Mouse (Mus musculus) right cerebral cortex, adult 2 months (tissue): Measurements from ENCODE around the gene Fam69b.

Source experiments
- DNase-seq, 2 experiments: peaks; one replicate each; pipeline ENCODE4 v3.0.0; 2021 to 2022; ENCODE audit warnings: low spot score in 2 of 2

Fam69b gene

DNA sequence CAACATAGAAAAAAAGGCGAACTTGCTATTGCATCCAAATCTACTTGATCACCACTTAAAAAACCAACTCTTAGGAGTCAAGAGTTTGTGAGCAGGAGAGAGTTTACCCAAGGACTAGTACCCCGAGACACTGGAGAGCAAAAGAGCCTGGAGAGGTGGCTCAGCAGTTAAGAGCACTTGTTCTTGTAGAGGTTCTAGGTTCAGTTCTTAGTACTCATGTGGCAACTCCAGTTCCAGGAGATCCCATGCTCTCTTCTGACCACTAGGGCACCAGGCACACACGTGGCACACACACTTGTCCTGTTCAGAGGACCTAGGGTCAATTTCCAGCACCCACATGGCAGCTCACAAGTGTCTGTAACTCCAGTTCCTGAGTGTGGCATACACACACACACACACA lies 2.2 kb upstream of the Fam69b start:
- DNase-seq = no peak

DNA sequence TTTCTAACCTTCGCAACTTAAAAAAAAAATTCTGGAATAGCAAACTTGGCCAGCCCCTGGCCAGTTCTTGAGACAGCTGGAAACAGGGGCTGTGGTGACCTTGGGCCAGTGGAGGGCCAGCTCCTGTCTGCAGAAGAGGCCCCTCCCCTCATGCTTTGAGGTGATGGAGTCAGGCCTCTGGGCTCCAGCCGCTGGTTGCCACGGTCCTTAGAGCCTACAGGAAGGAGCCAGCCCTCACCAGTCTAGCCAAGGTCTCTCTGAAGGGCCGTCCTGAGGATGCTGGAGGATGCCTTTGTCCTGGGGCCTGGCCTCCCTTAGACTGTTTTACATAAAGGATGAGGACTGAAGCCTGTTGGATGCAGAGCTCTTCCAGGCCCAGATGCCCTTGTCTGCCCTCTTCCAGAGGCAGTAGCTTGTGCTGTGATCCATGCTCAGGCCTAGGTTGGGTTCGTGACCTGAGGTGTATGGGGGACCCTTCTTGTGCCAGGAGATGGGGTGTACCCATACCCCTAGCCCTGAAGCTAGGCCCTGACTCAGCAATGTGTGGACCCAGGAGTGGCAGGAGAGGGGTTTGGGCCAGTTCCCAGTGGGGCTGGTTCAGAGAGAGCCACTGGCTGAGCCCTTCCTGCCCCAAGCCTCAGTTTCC lies 658 bp downstream of the Fam69b start:
- DNase-seq = no peak

DNA sequence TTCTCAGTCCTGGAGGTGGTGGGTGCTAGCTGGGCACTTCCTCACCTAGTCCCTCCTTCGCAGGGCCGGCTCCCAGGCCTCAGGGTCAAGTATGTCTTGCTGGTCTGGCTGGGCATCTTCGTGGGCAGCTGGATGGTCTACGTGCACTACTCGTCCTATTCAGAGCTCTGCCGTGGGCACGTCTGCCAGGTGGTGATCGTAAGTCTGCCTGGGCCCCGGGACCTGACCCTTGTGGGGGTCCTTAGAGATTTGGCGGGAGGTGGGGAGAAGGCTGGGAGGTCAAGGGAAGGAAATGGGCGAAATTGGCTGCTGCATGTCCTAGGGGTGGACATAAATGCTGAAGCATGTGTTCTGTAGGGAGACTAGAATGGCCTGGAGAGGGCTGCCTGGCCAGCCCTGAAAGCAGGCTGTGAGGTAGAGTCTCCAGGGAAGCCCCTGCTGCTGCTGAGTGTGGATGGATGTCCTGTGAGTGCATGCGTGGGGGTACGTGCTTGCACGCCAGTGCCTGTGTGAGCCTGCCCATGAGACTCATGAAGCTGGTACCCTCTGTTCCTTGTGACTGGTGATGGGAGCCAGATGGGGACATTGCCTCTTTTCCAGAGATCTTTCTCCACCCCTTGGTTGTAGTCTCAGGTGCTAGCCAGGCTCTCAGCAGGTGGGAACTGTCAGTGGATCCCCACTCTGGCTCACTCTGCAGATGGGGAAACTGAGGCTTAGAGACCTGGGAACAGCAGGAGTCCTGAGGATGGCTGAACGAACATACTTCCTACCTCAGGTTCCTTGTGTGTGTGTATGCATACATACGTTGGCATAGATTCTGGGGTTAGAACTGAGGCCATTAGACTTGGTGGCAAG lies 4.5 kb downstream of the Fam69b start:
- DNase-seq = no peak

DNA sequence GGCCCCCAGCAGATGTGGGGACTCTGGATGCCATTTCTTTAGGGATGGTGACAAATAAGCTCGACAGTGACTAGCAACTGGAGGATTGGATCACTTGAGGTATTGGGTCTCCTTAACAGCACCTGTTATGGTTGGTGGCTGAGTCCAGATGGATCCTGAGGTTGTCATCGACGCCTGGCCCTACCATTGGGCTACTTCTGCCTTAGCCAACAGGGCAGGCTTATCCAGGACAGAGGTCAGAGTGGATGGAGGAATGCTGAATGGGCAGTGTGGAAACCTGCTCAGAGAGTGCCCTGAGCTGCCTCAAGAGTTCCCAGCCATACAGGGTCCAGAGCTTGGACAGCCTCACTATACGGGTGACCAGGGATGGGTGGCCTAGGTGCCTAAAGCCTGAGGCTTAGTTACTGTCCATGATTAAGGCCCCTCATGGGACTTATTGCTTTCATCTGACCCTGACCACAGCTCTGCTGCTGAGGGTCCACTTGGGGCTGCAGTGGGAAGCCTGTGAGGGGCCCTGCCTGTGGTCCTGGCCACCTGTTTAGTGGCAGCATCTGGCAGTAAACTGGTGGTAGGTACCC lies 5.8 kb downstream of the Fam69b start:
- no peak for DNase-seq

DNA sequence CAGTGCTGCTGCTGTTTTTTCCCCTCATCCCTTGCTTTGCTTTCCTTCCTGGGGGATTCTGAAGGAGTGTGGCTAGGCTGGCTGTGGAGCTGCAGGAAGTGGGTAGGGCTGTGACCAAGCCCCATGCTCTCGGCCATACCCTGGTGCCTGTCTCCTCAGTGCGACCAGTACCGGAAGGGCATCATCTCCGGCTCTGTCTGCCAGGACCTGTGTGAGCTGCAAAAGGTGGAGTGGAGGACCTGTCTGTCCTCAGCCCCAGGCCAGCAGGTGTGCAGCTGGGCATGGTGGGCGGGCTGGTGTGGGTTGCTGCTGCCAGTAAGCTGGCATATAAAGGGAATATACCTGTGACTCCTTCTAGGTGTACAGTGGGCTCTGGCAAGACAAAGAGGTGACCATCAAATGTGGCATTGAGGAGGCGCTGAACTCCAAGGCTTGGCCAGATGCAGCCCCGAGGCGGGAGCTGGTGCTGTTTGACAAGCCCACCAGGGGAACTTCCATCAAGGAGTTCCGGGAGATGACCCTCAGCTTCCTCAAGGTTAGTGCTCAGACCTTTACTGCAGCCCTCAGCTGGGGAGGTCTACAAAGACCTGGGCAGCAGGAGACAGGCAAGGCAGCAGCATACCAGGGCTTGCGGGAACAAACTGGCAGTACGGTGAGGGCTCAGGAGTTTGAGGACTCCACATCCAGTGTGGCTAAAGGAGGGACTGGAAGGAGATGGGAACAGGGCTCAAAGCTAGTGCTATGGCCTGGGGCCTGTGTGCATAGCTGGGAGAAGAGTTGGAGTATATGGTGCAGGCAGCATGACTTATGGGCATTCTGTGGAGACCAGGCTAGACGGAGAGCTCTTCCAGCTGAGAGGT lies 6.6 kb downstream of the Fam69b start:
- DNase-seq = peak in 1 of 2 experiments; percentile 7

DNA sequence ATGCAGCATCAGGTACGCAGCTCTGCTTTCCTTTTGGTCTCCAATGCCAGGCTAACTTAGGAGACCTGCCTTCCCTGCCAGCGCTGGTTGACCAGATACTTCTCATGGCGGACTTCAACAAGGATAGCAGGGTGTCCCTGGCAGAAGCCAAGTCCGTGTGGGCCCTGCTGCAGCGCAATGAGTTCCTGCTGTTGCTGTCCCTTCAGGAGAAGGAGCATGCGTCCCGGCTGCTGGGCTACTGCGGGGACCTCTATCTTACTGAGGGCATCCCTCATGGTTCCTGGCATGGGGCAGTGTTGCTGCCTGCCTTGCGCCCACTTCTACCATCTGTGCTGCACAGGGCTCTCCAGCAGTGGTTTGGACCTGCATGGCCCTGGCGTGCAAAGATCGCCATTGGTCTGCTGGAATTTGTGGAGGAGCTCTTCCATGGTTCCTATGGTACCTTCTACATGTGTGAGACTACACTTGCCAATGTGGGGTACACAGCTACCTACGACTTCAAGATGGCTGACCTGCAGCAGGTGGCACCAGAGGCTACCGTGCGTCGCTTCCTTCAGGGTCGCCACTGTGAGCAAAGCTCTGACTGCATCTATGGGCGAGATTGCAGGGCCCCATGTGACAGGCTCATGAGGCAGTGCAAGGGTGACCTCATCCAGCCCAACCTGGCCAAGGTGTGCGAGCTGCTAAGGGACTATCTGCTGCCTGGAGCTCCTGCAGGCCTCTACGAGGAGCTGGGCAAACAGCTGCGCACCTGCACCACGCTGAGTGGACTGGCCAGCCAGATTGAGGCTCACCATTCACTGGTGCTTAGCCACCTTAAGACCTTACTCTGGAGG lies 7.5 kb downstream of the Fam69b start:
- no peak for DNase-seq

DNA sequence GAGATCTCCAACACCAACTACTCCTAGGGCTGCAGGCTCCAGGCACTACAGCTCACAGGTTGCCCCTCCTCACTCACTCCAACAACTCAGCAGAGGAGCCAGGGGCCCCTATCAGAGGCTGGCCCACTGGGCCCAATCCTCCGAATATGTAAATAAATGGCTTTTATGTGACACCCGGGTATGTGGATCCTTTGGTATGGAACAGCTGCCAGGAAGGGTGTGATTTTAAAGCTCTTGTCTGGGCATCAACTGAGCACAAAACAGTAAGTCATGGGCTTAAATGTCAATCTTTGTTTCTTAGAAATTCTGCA lies 8.0 kb downstream of the Fam69b start:
- DNase-seq = no peak

DNA sequence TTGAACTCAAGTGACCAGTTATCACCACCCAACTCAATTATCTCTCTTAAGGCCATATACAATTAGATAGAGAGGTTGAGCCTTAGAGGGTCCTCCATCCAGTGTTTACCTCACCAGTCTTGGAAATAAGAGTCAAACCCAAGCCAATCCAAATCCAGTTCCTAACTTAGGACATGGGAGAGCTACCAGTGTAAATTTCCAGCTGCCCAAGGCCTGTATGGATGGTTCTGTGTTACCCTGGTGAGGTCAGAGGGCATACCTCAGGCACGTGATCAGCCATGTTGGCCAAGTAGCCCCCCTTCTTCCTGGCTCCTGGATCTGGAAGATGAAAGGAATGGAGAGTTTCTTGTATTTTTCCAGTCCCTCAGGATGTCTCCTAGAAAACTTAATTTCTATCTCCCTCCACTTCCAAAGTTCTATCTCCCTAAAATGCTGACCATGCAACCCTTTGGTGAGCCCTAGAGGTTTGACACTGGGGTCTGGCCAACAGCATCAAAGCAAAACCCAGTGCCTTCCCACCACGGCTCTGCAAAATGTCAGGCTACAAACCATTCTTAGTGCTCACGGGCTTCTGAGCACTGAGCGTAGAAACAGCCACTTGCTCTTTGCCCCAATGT lies 9.2 kb downstream of the Fam69b start:
- no peak for DNase-seq

DNA sequence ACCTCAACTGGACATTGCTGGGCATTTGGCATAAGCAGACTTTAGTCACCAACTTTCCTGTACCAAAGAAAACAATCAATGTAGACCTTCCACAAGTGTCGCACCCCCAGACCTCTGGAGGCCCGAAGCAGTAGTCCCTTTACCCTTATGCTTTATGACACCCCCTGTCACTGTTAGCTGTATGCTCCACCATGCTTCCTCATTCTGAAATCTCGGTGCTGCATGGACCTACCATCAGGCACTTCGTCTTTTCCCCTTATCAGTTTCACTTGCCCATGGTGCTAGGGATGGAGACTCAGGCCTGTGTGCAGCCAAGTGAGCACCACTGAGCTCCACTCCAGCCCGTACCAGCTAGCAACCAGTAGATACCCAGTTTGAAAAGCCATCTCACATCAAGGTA lies 9.8 kb downstream of the Fam69b start:
- DNase-seq = no peak

DNA sequence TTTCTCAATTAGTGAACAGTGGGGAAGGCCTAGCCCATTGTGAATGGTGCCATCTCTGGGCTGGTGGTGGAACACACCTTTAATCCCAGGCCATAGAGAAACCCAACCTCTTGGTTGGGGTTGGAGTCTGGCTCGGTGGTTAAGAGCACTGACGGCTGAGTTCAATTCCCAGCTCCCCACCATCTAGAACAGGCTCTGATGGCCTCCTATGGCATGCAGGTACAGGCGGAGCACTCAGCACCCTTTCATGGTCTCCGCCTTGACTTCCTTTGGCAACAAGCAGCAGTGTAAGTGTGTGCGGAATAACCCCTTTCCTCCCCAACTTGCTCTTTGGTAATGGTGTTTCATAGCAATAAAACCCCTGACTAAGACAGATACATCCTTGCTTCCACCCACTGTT lies 10.3 kb downstream of the Fam69b start:
- no peak for DNase-seq

DNA sequence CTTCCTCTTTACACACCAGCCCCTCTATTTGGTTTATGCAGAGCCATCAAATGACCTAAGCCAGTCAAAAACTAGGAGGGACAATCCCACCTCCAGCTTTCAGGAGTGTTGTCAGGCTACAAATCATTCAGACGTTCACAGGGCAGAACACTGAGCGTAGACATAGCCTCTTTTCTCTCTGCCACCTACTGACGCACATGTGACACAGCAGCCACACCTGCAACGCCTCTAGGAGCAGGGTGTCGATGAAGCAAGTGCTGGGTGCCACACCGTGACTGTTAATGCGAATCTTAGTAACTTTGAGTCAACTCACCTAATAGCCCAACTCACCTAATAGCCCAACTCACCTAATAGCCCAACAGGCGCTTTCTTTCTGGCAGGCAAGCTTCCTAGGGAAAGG lies 10.8 kb downstream of the Fam69b start:
- DNase-seq = peak in 1 of 2 experiments; percentile 31

DNA sequence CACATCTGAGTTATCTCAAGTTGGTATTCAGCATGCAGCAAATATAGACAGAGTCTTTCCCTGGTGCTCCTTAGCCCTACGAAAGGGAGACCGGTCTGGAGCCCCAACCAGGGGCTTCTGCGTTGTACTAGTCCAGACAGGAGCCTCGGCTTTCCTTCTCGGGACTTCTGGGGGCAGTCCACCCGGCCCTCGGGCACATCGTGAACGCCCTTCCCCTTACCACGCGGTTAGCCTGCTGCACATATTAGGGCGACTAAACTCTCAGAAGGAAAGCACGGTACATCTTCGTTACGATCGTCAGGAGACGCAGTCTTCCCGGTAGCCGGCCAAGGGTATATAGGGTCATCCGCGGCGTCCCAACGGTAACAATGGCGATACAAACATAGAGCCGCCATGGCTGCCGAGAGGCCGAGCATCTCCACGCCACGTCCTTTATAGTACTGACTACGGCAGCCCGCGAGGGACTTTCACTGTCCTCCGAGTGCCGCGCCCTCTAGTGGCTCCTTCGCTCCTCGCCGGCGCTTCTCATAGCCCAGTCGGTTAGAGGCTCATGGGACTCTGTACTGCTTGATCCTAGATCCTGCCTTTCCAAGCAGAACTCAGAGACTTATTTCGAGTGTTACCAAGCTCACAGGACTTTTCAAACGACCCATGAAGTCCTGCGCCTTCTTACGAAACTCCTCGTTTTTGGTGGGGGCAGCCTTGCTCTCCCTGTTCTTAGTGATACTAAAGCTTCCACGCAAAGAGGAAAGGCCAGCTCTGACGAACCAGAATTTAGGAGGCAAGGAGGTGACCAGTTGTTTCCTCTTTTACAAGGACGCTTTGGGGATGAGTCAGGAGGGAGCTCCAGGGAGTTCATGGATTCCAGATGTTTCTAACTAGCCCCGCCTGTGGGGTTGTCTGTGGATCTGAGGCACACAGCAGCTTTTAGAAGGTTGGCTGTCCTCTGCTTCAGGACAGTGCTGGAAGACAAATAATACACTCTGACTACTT lies 11.9 kb downstream of the Fam69b start:
- peak; percentile 98 for DNase-seq

DNA sequence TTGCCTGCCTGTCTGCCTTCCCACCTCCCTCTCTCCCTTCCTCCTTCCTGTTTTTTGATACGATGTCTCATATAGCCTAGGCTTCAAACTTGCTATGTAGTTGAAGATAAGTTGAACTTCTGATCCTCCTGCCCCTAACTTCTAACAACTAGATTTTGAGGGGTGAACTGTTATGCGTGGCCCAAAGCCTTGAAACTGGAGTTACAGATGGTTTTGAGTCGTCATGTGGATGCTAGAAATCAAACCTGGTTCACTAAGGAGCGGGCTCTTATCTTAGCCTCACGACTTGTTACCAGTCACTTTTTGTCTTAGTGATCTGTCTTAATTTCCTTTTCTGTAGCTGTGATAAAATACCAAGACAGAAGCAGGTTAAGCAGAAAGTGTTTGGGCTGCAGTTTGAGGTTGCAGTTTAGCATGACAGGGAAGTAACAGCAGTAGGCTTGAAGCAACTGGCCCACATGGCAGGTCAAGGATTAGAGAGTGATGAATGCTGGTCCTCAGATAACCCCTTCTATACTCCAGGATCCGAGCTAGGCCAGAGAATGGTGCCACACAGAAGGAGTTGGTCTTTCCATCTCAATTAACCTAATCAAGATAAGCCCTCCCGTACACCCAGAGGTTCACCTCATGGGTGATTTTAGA lies 12.9 kb downstream of the Fam69b start:
- no peak for DNase-seq

DNA sequence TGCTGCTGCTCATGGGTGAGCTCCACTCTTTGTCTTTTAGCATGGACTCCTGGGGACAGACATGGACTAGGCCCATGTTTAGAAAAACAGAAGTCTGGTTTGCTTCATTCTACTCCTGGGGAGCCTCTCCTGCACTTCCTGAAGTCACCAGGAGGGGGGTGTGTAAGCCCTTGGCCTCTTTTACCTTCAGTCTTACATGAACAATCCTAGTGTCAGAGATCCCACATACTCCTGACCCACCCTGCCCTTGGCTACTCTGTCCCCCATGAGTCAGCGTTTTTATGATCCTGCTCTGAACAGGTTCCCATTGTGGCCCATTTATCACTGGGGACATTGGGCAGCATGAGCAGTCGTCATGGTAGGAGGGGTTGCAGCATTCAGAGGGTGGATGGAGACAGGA lies 15.7 kb downstream of the Fam69b start:
- DNase-seq = peak in 1 of 2 experiments; percentile 22

DNA sequence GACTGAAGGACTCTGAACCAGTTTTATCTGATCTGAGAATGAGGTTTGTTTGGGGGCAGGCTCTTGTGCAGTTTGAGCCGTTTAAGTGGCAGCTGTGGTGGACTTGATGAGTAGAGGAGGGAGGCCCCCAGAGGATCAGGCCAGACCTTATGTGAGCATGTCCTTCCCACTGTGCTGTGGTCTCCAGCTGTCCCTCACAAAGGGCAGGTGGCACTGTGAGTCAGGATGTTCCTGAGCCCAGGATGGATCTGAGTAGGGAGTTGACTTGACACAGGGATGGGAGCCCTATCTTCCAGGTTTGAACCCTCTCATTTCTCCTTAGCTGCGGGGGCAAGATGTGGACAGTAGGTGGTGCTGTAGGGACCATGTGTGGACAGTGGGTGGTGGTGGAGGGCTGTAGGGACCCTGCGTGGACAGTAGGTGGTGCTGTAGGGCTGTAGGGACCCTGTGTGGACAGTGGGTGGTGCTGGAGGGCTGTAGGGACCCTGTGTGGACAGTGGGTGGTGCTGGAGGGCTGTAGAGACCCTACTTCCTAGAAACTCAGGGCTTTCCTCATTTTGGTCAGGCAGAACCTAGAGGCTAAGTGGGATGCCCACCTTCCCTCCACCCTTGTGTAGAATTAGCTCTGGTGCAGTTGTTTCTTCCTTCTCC lies 18.5 kb downstream of the Fam69b start:
- DNase-seq = peak; percentile 64 to 69

DNA sequence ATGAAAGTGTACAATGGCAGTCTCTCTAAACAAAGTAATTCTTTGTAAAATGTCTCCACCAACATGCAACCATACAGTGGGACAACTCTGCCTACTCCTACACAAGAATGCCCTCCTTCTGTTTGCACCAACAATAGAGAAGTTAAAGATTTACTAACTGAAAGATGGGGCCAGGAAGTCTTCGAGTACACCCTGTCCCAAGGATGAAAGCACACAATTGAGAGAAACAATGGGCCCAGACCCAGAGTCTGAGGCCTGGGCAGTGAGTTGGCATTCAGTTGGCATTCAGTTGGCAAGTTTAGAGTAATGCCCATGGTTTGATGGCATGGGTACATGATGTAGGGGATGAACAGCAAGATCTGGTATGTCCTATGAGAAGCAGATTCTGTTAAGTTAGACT lies 26.4 kb downstream of the Fam69b start:
- DNase-seq = no peak

DNA sequence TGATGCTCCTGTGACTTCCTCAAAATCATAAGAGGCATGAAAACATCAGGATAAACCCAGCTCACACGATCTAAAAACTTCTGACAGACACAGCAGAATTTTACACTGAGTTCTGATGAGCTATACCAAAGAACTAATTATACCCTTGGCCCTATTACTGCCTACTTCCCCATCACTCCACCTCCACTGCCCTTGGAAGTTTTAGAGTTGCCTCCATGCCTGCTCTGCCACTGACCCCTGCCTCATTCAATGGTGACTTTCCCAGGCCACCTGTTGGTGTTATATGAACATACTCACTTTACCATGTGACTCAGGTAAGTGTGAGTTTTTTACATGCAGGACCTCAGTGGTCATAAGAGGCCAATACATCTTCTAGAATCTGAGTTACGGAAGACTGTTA lies 29.2 kb downstream of the Fam69b start:
- DNase-seq = no peak

DNA sequence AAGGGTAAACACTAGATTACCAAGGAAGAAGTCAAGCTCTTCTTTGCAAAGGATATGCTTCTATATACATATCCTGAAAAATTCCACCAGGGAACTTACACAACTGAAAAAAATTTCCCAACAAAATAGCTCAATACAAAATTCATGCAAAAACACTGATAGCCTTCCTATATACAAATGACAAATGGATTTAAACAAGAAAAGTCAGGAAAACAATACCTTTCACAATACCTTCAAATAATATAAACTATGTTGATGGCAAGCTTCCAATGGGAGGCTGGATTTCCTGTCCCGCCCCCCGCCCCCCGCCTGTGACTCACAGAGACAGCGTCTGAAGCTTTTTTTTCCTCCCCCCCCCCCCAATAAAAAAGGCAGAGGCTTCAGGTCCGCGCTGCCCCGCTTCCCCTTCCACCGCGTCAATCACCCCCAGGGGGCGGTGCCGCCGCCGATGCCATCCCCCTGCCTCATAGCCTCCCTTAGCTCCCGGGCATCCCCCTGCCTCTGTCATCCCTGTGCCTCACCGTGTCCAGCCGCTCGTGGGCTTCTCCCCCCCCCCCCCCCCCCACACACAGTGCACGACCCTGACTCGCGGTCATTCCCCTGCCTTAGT lies 33.0 kb downstream of the Fam69b start:
- no peak for DNase-seq
